Mouse (Mus musculus): Measurements from ENCODE around the gene Swsap1.

GRCm38 (mm10) chr9:21987592-21988342 is 32.2 kb downstream of the Swsap1 start:
- no peak for TF ChIP-seq CTCF (IDR thresholded peaks at IDR 0.05; ENCODE audit: insufficient read depth, low read length)
- no peak for TF ChIP-seq POLR2A (IDR thresholded peaks at IDR 0.05; ENCODE audit: borderline replicate concordance, extremely low read depth, low read depth, low read length)
